Mouse (Mus musculus): ENCODE results near the gene Obox5.
"Not testable (repeated sequence)": the region's sequence is repeated elsewhere in the genome, so short reads cannot be mapped to it uniquely, and the experiment has no call there.

Gene Obox5

DNA sequence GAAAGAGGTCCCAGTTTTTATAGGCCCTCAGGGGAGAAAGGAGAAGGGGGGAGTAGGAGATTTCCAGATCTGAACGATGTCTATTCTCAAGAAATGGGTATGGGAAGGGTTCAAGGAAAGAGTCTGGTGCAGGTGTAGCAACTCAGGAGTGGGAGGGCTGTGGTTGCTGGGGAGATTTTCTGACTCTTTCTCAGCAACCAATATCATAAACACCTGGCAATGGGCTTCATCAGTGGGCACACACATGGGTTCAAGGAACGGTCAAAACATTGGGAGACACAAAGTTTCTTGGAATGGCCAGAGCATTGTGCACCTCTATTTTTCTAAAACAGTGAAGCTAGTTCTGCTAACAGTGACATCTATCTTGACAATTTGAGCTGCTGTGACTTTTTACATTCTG, at the start of gene Obox5:
Gene Obox5 (plus strand): TSS at position 301 of the 400 bp plus-strand sequence.
- not testable (repeated sequence) for DNase-seq

- DNase-seq = not testable (repeated sequence)
Measured at GRCm38 (mm10) chr7:15749296-15749695, 635 bp upstream of the Obox5 start.

All from right cerebral cortex, postnatal 25 days (tissue).